7 mouse cellular contexts compared by ENCODE assay signal in genomic region chr1:52596982-52597646, GRCm38 (mm10). TPM values are rescaled to one million over a fixed set of nuclear protein-coding genes. Genes with fewer than 3 reads are reported as not detected.
DNase-seq lines count a peak whose midpoint lies in the region; ATAC-seq lines count a peak whose summit lies in the region.

No protein-coding gene starts in this region.

- H3K27me3 ChIP-seq in neural tube, embryonic 11.5 days (ENCODE audit: control insufficient read depth, insufficient read depth, low read length): no peaks in the 10 kb centered on the region

- no peak overlapping the region for H3K27ac ChIP-seq in neural tube, embryonic 11.5 days (ENCODE audit: low read depth, low read length)

- peak; percentile 38; the same call in 1 of the 2 replicates for ATAC-seq in neural tube, embryonic 11.5 days (ENCODE audit: insufficient read depth, low FRiP score, low TSS enrichment)

- H3K9me3 ChIP-seq in neural tube, embryonic 11.5 days (ENCODE audit: control insufficient read depth, low read length): no peaks in the 10 kb centered on the region

- 48% methylated on average over 11 of the region's 11 CpGs for WGBS in neural tube, embryonic 11.5 days

- H3K9ac ChIP-seq in neural tube, embryonic 11.5 days (ENCODE audit: low read length): no peak overlapping the region

- H3K4me2 ChIP-seq in neural tube, embryonic 11.5 days (ENCODE audit: low read depth): no peak overlapping the region

- H3K4me3 ChIP-seq in neural tube, embryonic 11.5 days (ENCODE audit: low read depth, low read length): no peak overlapping the region

- no peaks in the 10 kb centered on the region for H3K36me3 ChIP-seq in neural tube, embryonic 11.5 days (ENCODE audit: control insufficient read depth, insufficient read depth, low read length)

- H3K4me1 ChIP-seq in neural tube, embryonic 11.5 days (ENCODE audit: control insufficient read depth, insufficient read depth, low read length): no peaks in the 10 kb centered on the region

- intact Hi-C loops in heart, postnatal 14 days (cut with DNase I): no loop called here
- intact Hi-C loops in left cerebral cortex, postnatal 10 days (cut with DNase I): no loop called here

- peak; percentile 17 for DNase-seq in neural tube, embryonic 11.5 days (ENCODE audit: low spot score)
- no peak for DNase-seq in neural tube, embryonic 10.5 days (ENCODE audit: extremely low spot score, low spot score)
- peak; percentile 12 for DNase-seq in embryo, embryonic 10.5 days (ENCODE audit: low spot score)
- peak; percentile 26 to 47 for DNase-seq in heart, postnatal 14 days
- DNase-seq in left cerebral cortex, postnatal 10 days (ENCODE audit: extremely low spot score in 1 of 2, low spot score in 2 of 2): peak; percentile 41 to 46
- peak; percentile 43 for DNase-seq in ovary, postnatal 14 days (ENCODE audit: low spot score)
- DNase-seq in thymus, adult 18-20 months: no peak

RNA-seq across cellular contexts. Expression of gene Nemp2, which starts 33.4 kb away (rescaled TPM):
- 9.0 and 11.8 TPM in 2 replicates for polyA plus RNA-seq in neural tube, embryonic 11.5 days (2014; fragmentation: Nextera tagmentation; extraction: Ambion mirVana)
- 1 to 10 TPM; 1.6 to 2.1 TPM for total RNA-seq in heart, postnatal 14 days (2021)
- total RNA-seq in left cerebral cortex, postnatal 10 days (2021): 1 to 10 TPM; 4.0 to 4.2 TPM

Comparison
In these comparisons a context has a peak if more than half of its experiments do, and no peak if none do; other contexts are left out.
1. DNase-seq: peak in neural tube, embryonic 11.5 days (single experiment), embryo, embryonic 10.5 days (single experiment), heart, postnatal 14 days (2 of 2), left cerebral cortex, postnatal 10 days (2 of 2) and ovary, postnatal 14 days (single experiment); none in neural tube, embryonic 10.5 days (single experiment) and thymus, adult 18-20 months (0 of 2).